Mouse (Mus musculus): Measurements from ENCODE around the gene Sigmar1. TPM values are rescaled to one million over a fixed set of nuclear protein-coding genes. Genes with fewer than 3 reads are reported as not detected.
"Not testable (repeated sequence)": the region's sequence is repeated elsewhere in the genome, so short reads cannot be mapped to it uniquely, and the experiment has no call there.

Gene Sigmar1
- polyA plus RNA-seq, 1 experiment from 2014 or later: 58.9 TPM

DNA sequence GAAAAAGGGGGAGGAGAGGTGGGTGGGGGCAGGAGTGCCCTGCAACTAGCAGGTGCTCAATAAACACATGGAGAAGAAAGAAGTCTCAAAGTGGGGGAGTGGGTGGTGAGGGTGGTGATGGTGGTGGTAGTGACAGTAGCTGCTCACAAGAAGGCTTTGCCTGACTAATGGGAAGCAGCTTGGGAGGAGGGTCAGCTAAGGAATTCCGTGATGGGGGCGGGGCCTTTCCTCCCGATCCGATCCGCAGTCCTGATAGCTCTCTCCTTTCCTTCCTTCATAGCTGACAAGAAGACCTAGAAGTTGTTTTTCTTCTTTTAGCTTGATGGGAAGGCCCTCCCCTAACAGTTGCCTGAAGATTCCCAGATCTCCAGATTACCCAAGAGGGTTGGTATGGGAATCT is 51.3 kb downstream of the Sigmar1 start:
- H3K4me1 ChIP-seq (replicated peaks): peaks cover 33% of the 10 kb centered on the region
- no peaks in the 10 kb centered on the region for H3K36me3 ChIP-seq
- WGBS: 6% methylated on average over 5 of the region's 5 CpGs
- H3K27me3 ChIP-seq: 0 out of 2 replicates have a peak, but pooled peaks cover 6% of the 10 kb centered on the region
- ATAC-seq (ENCODE audit: low FRiP score): no peak
- H3K4me2 ChIP-seq: no peak overlapping the region
- no peak overlapping the region for H3K9ac ChIP-seq
- H3K4me3 ChIP-seq: no peak overlapping the region
- H3K9me3 ChIP-seq: no peaks in the 10 kb centered on the region
- no peak overlapping the region for H3K27ac ChIP-seq

DNA sequence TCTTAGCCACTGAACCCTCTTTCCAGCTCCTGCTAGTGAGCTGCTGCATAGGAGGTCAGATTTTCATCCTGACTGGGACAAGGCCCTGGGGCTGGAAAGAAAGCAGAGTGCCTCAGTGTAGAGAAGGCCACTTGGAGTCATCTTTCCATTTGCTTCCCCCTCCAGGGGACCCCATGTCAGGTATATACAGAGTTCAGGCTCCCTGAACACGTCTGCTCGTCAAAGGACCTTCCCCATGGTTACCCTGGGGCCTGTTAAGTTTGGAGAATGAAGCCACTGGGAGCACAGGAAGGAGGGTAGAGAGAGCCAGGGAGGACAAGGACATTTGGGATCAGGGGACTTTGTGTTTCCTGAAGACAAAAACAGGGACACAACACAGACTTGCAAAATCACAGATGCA is 53.7 kb downstream of the Sigmar1 start:
- H3K4me2 ChIP-seq; H3K9ac ChIP-seq; ATAC-seq (ENCODE audit: low FRiP score); H3K27ac ChIP-seq; H3K27me3 ChIP-seq; H3K9me3 ChIP-seq; H3K36me3 ChIP-seq; H3K4me3 ChIP-seq: not testable (repeated sequence)
- peaks cover 18% of the 10 kb centered on the region for H3K4me1 ChIP-seq (replicated peaks)
- 79% methylated on average over 2 of the region's 2 CpGs for WGBS

DNA sequence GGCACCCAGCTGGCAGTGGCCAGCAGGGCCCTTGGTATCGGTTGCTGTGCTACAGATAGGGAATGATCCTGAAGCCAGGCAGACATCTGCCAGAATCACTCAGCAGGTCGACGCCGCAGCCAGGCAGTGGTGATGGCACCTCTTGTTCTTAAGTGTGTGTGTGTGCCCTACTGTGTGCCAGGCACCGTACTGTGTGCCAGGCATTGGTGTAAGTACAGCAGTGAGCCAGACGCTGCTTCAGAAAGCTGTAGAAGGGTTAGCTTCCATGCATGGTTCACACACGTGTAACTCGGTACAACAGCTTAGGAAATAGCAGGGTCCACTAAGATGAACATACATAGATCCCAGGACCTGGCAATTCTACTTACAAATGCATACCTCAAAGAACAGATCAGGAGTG is 55.7 kb downstream of the Sigmar1 start:
- not testable (repeated sequence) for ATAC-seq (ENCODE audit: low FRiP score)

DNA sequence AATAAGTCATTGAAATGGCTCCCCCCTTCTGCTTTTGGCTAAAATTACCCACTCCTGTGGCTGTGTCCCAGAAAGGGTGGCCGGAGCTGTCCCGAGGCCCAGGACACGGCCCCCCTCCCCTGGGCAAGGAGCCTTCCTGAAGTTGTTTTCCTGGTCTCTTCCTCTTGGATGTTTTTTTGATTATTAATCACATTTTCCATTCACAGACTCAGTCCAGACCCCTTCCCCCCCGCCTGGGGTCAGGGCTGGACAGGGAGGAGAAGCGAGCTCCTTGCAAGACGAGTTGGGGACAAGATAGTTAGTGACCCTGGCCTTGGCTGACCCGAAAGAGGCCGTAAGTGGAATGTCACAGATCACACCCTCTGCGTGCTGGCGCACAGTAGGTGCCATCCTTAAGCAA is 56.2 kb downstream of the Sigmar1 start, which contains the start of gene Il11ra1:
Gene Il11ra1, plus strand, starts transcription at position 207 of the 400 bp plus-strand sequence.
- H3K4me1 ChIP-seq (replicated peaks); H3K4me3 ChIP-seq; H3K27ac ChIP-seq; H3K9me3 ChIP-seq; ATAC-seq (ENCODE audit: low FRiP score); H3K36me3 ChIP-seq; H3K9ac ChIP-seq; H3K27me3 ChIP-seq: not testable (repeated sequence)
- whole genome bisulfite sequencing: 83% methylated on average over 10 of the region's 10 CpGs
- peak within 1 kb of the TSS; percentile 39 for H3K4me2 ChIP-seq

More for the DNA sequence above, 55.7 kb downstream of the Sigmar1 start:
- 66% methylated on average over 4 of the region's 8 CpGs for WGBS
- H3K36me3 ChIP-seq; H3K4me1 ChIP-seq (replicated peaks); H3K9me3 ChIP-seq; H3K4me2 ChIP-seq; H3K9ac ChIP-seq; H3K27ac ChIP-seq; H3K4me3 ChIP-seq; H3K27me3 ChIP-seq: not testable (repeated sequence)

DNA sequence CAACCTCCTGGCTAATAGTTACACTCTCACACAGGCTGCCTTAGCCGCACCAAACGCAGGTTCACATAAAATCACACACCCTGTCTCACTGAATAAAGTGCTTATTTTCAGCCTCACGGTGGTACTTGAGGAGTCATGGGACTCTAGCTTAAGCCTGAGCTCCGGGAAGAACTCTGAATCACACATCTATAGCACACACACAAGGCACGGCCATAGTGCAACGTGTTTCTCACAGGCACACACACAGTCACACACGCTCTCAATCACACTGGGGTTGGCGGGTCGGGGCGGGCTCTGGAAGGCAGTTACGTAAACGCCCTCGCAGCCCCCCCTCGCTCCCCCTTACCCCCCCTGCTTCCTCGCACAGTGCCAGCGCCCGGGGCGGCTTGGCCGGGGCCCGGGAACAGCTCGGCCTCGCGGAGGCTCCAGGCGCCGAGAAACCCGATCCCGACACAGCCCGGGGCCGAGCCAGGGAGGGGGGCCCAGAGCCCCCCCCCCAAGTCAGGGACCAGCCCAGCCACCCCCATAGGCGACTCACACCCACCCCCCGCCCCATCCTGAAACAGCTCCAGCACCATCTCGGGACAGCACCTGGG is 57.4 kb downstream of the Sigmar1 start:
- peak overlapping the region; percentile 39 for H3K4me2 ChIP-seq
- not testable (repeated sequence) for H3K4me1 ChIP-seq (replicated peaks); H3K36me3 ChIP-seq; H3K27ac ChIP-seq; ATAC-seq (ENCODE audit: low FRiP score); H3K9me3 ChIP-seq; H3K9ac ChIP-seq; H3K27me3 ChIP-seq; H3K4me3 ChIP-seq
- 7% methylated on average over 23 of the region's 32 CpGs for WGBS

DNA sequence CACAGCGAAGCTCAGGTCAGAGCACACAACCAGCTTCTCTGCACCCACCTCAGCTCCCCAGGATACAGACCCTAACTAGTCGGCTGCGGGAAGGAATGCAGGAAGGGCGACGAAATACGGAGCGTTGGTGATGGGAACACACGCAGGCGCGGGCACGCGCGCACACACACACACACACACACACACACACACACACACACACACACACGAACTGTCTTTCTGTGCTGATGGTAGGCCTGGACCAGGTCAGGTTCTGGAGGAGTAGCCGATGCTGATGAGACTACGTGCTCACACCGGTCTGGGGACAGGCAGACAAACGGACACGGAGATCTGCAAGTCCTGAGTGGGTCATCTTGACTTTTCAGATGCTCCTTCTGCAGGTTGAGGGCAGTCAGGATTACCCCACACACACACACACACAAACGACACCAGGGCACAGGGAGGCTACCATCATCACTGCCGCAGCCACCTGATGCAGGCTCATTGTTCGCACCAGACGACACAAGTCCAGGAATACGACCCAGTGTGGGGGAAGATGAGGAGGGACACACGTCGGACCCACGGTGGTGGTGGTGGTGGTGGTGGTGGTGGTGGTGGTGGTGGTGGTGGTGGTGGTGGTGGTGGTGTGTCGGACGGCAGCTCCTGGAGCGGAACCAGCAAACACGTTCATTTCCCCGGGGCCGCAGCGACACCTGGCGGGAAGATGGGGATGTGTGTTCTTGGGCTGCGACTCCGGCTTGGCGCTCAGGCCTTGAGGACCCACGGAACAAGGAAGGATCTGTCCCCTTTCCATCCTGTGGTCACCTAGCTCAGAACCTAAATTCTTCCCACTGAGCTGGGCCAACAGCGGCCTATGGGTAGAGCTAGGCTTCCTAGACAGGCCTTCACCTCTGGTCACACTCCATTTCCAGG is 58.8 kb downstream of the Sigmar1 start, which contains the start of gene Cntfr:
Gene Cntfr, minus strand, starts transcription at position 160 of the 912 bp plus-strand sequence.
- H3K36me3 ChIP-seq; H3K27me3 ChIP-seq; ATAC-seq (ENCODE audit: low FRiP score); H3K9ac ChIP-seq; H3K27ac ChIP-seq; H3K9me3 ChIP-seq; H3K4me1 ChIP-seq (replicated peaks): not testable (repeated sequence)
- Histone ChIP-seq H3K4me2 (peak within 1 kb of the TSS; percentile 42), H3K4me3 (peak within 1 kb of the TSS; percentile 25; the same call in 1 of the 2 replicates)
- 7% methylated on average over 29 of the region's 40 CpGs for WGBS

DNA sequence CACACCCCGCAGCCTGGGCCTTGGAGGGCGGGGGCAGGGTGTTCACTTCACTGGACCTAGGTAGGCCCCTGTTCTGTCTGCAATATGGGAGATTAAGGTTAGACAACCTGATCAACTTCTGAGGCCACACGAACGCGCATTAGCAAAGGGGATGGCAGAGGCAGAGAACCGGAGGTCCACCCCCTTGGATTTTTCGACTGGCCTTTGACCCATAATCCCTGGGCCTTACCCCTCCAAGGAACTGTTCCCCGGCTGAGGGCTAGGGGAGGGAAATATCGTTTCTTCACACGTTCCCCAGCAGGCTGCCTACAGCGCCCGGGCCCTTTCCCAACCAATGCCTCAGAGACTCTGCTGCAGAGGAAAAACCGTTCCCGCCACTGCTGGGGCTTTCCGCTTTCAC is 59.5 kb downstream of the Sigmar1 start:
- WGBS: 9% methylated on average over 12 of the region's 15 CpGs
- not testable (repeated sequence) for H3K36me3 ChIP-seq; H3K4me3 ChIP-seq; ATAC-seq (ENCODE audit: low FRiP score); H3K27me3 ChIP-seq; H3K27ac ChIP-seq; H3K4me1 ChIP-seq (replicated peaks); H3K9ac ChIP-seq; H3K9me3 ChIP-seq; H3K4me2 ChIP-seq

DNA sequence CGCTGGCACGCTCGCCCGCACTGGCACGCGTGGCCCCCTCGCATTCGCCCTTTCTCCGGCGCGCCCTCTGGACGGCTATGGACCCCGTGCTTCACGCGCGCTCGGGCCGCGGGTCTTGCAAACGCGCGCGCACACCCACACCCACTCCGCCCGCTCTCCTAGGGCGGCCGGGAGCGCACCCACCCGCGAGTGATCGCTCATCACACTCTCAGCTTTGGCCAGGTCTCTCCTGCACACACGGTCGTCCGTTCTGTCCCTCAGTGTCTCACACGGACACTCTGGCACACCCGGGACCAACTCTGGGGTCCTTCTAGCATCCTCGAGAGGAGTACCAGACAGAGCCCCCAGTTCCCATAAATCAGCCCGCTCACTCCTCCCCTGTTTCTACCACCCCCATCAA is 60.2 kb downstream of the Sigmar1 start:
- H3K27ac ChIP-seq; H3K9me3 ChIP-seq; H3K36me3 ChIP-seq; H3K27me3 ChIP-seq; ATAC-seq (ENCODE audit: low FRiP score); H3K4me1 ChIP-seq (replicated peaks); H3K9ac ChIP-seq: not testable (repeated sequence)
- WGBS: 1% methylated on average over 22 of the region's 38 CpGs
- peak overlapping the region; percentile 25 for H3K4me3 ChIP-seq
- peak overlapping the region; percentile 42 for H3K4me2 ChIP-seq

DNA sequence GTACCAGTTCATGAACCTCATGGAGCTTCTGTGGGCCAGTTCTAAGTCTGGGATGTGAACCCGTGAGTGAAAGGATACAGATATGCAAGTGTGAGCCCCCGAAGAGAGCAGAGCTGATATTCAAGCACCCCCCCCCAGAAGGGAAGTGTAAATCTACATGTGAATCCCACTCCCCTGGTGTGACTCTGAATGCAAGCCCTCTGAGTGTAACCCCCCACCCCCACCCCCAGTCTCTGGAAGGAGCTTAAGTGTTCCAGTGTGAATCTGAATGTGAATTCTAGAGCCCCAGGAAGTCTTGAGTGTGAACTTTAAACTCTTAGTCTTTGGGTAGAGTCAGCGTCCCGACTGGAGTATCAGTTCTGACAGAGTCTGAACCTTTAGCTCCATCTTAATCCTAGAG is 62.4 kb downstream of the Sigmar1 start:
- not testable (repeated sequence) for ATAC-seq (ENCODE audit: low FRiP score); H3K36me3 ChIP-seq; H3K27ac ChIP-seq; H3K27me3 ChIP-seq; H3K9ac ChIP-seq; H3K9me3 ChIP-seq
- Histone ChIP-seq H3K4me3 (peak overlapping the region; percentile 22), H3K4me1 (replicated peaks) (peaks cover 14% of the 10 kb centered on the region), H3K4me2 (peak overlapping the region; percentile 46)
- WGBS: 8% methylated on average over 4 of the region's 4 CpGs

DNA sequence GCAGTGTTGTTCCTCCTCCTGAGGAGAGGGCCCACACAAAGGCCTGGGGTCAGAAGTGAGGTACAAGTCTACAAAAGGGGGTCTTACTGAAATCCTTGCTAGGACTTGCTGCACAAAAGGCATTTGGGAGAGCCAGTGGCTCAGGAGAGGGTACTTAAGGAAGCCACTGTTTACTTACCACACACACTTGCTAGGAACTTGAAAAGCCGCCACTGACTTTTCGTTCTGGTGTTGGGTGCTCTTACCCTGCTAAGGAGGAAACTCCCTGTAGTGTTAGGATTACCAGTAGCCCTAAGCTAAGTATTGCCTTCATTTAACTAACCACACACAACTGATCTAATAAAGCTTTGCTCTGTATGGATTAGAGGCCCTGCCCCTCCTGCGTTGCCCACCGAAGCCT is 65.9 kb downstream of the Sigmar1 start:
- H3K4me2 ChIP-seq; H3K36me3 ChIP-seq; H3K4me3 ChIP-seq; H3K27me3 ChIP-seq; H3K27ac ChIP-seq; H3K9ac ChIP-seq; H3K9me3 ChIP-seq; ATAC-seq (ENCODE audit: low FRiP score): not testable (repeated sequence)
- WGBS: no CpG with 5 or more reads among the region's 4 CpGs
- peaks cover 19% of the 10 kb centered on the region for H3K4me1 ChIP-seq (replicated peaks)

DNA sequence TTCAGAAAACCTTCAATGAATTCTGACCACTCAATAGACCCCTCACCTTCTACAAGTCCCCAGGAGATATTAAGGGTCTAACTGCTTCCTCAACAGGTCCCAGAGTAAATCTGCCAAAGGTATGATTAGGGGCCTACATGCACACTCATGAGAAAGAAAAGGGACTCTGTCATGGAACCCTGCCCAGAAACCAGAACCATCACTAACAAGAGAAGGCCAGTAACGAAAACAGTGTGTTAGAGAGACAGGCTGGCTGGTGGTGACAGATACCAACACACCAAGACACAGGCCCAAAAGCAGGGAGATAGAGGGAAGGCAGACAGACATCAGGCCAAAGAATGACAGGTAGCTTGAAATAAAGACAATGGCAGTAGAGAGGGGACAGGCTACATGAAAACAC is 67.4 kb downstream of the Sigmar1 start:
- H3K27me3 ChIP-seq; H3K4me3 ChIP-seq; ATAC-seq (ENCODE audit: low FRiP score); H3K36me3 ChIP-seq; H3K9ac ChIP-seq; H3K4me2 ChIP-seq; H3K9me3 ChIP-seq: not testable (repeated sequence)
- Histone ChIP-seq H3K27ac (peak overlapping the region; percentile 64), H3K4me1 (replicated peaks) (peaks cover 25% of the 10 kb centered on the region)
- 41% methylated on average over 1 of the region's 1 CpGs for WGBS
